Mouse (Mus musculus): ENCODE measurements at regions not wholly inside any gene's neighbourhood (a gene's known extent, or its start where the extent isn't known, plus 50 kb on each side); places are given as distances from the start of the nearest gene placed in this dataset.

- intact Hi-C loops (cut with DNase I), result no loop called here
- DNase-seq, result peak; percentile 43
Observed at GRCm38 (mm10) chr12:32724451-32725188, 94.7 kb upstream of the Nampt start.

- intact Hi-C loops (cut with DNase I), result no loop called here
- no peak for DNase-seq
Observed at GRCm38 (mm10) chr12:32727539-32727938, 91.8 kb upstream of the Nampt start.

GRCm38 (mm10) chr12:32728425-32728824, 90.9 kb upstream of the Nampt start:
- intact Hi-C loops (cut with DNase I), result no loop called here
- DNase-seq, result no peak

- intact Hi-C loops (cut with DNase I), result no loop called here
Observed at GRCm38 (mm10) chr12:32735224-32735623, 84.1 kb upstream of the Nampt start.

GRCm38 (mm10) chr12:32741465-32741864, 77.9 kb upstream of the Nampt start:
- intact Hi-C loops (cut with DNase I), result no loop called here

More at GRCm38 (mm10) chr12:32735224-32735623, 84.1 kb upstream of the Nampt start:
- no peak for DNase-seq

GRCm38 (mm10) chr12:32757441-32758119, 61.8 kb upstream of the Nampt start:
- intact Hi-C loops (cut with DNase I), result no loop called here
- DNase-seq, result peak; percentile 76

More at GRCm38 (mm10) chr12:32741465-32741864, 77.9 kb upstream of the Nampt start:
- no peak for DNase-seq

- DNase-seq, result no peak
- intact Hi-C loops (cut with DNase I), result no loop called here
Observed at GRCm38 (mm10) chr12:32758150-32758549, 61.2 kb upstream of the Nampt start.

- intact Hi-C loops (cut with DNase I), result no loop called here
- DNase-seq, result no peak
Observed at GRCm38 (mm10) chr12:32760627-32761026, 58.7 kb upstream of the Nampt start.

GRCm38 (mm10) chr12:32761055-32761454, 58.3 kb upstream of the Nampt start:
- no peak for DNase-seq
- intact Hi-C loops (cut with DNase I), result no loop called here

GRCm38 (mm10) chr12:32764271-32764670, 55.1 kb upstream of the Nampt start:
- intact Hi-C loops (cut with DNase I), result no loop called here
- no peak for DNase-seq

GRCm38 (mm10) chr12:32764747-32765146, 54.6 kb upstream of the Nampt start:
- intact Hi-C loops (cut with DNase I), result no loop called here
- DNase-seq, result no peak

GRCm38 (mm10) chr12:32765861-32766260, 53.5 kb upstream of the Nampt start:
- intact Hi-C loops (cut with DNase I), result no loop called here
- DNase-seq, result no peak

- intact Hi-C loops (cut with DNase I), result no loop called here
- DNase-seq, result no peak
Observed at GRCm38 (mm10) chr12:32766575-32766974, 52.8 kb upstream of the Nampt start.

GRCm38 (mm10) chr12:32767206-32768081, 51.9 kb upstream of the Nampt start:
- intact Hi-C loops (cut with DNase I), result no loop called here
- no peak for DNase-seq

- intact Hi-C loops (cut with DNase I), result no loop called here
- no peak for DNase-seq
Observed at GRCm38 (mm10) chr12:32768082-32768743, 51.1 kb upstream of the Nampt start.

- DNase-seq, result no peak
- intact Hi-C loops (cut with DNase I), result no loop called here
Observed at GRCm38 (mm10) chr12:32768744-32769535, 50.4 kb upstream of the Nampt start.

Measured in left cerebral cortex, postnatal 4 days (tissue).